Mouse (Mus musculus) gastrocnemius, postnatal 25 days (tissue): ENCODE results near the gene Mrpl39. TPM values are rescaled to one million over a fixed set of nuclear protein-coding genes. Genes with fewer than 3 reads are reported as not detected.

Source experiments
- DNase-seq: peaks from one replicate; pipeline ENCODE4 v3.0.0; 2022
- long read RNA-seq, 2 experiments: library from polyadenylated mRNA; stranded (forward); transcript quantifications; one replicate each; pipeline ENCODE4 v2.0.0; 2021
- total RNA-seq, 2 experiments: library from RNA; stranded (reverse); gene quantifications; 1 replicate in 1 of 2; 2 replicates in 1 of 2; pipeline ENCODE4 v1.2.3; 2021

Mrpl39 gene
- 10 to 100 TPM; 17.3 to 18.7 TPM for total RNA-seq
- long read RNA-seq, experiment 1, transcript Mrpl39-201 (10 exons, 2,294 nt) = major isoform, 80 of 133 reads
- long read RNA-seq, experiment 1, partial matches to known transcripts = 39 of 133 reads
- long read RNA-seq, experiment 1, other reads (novel, unspliced or antisense) = 10 of 133 reads
- long read RNA-seq, experiment 2, transcript Mrpl39-201 (10 exons, 2,294 nt) = major isoform, 65 of 104 reads
- long read RNA-seq, experiment 2, partial matches to known transcripts = 26 of 104 reads
- long read RNA-seq, experiment 2, other reads (novel, unspliced or antisense) = 11 of 104 reads

- DNase-seq = peak; percentile 93
These were observed at the start of gene Mrpl39 for GRCm38 (mm10) chr16:84735166-84736105. TSS of gene Mrpl39 (minus strand) at chr16:84735742.

GRCm38 (mm10) chr16:84784966-84785365 is 49.4 kb upstream of the Mrpl39 start:
- no peak for DNase-seq

GRCm38 (mm10) chr16:84783279-84783678 is 47.7 kb upstream of the Mrpl39 start:
- no peak for DNase-seq

GRCm38 (mm10) chr16:84779718-84780117 is 44.2 kb upstream of the Mrpl39 start:
- DNase-seq = no peak

GRCm38 (mm10) chr16:84778861-84779630 is 43.5 kb upstream of the Mrpl39 start:
- DNase-seq = no peak

GRCm38 (mm10) chr16:84778431-84778830 is 42.9 kb upstream of the Mrpl39 start:
- no peak for DNase-seq

- no peak for DNase-seq
These were observed 40.7 kb upstream of the Mrpl39 start for GRCm38 (mm10) chr16:84776089-84776784.

- DNase-seq = no peak
These were observed 39.8 kb upstream of the Mrpl39 start for GRCm38 (mm10) chr16:84775356-84775755.

GRCm38 (mm10) chr16:84774761-84775231 is 39.3 kb upstream of the Mrpl39 start:
- DNase-seq = peak; percentile 32

- peak; percentile 74 for DNase-seq
These were observed 38.6 kb upstream of the Mrpl39 start, which contains the start of gene Jam2 for GRCm38 (mm10) chr16:84774003-84774703. TSS of gene Jam2 (plus strand) at chr16:84774123.

GRCm38 (mm10) chr16:84773268-84773861 is 37.8 kb upstream of the Mrpl39 start:
- no peak for DNase-seq

- no peak for DNase-seq
These were observed 37.1 kb upstream of the Mrpl39 start for GRCm38 (mm10) chr16:84772496-84773267.

GRCm38 (mm10) chr16:84771461-84771860 is 35.9 kb upstream of the Mrpl39 start:
- peak; percentile 61 for DNase-seq

GRCm38 (mm10) chr16:84770891-84771290 is 35.3 kb upstream of the Mrpl39 start:
- no peak for DNase-seq

- no peak for DNase-seq
These were observed 34.3 kb upstream of the Mrpl39 start for GRCm38 (mm10) chr16:84769619-84770464.

- no peak for DNase-seq
These were observed 33.6 kb upstream of the Mrpl39 start for GRCm38 (mm10) chr16:84769182-84769581.

- no peak for DNase-seq
These were observed 32.4 kb upstream of the Mrpl39 start for GRCm38 (mm10) chr16:84767956-84768355.

- DNase-seq = no peak
These were observed 10.3 kb upstream of the Mrpl39 start for GRCm38 (mm10) chr16:84745721-84746306.
